Mouse (Mus musculus) stomach, embryonic 14.5 days (tissue): ENCODE data around the gene Ttc3. TPM values are rescaled to one million over a fixed set of nuclear protein-coding genes. Genes with fewer than 3 reads are reported as not detected.
"Not testable (repeated sequence)": the region's sequence is repeated elsewhere in the genome, so short reads cannot be mapped to it uniquely, and the experiment has no call there.

Experiments used
- ATAC-seq: fragments of 200-750 bp; cut with Nextera tagmentation; 2 replicates; pipeline ENCODE4 v1.8.0; 2017; ENCODE audit warnings: low read depth, moderate TSS enrichment; ENCODE audit not compliant: insufficient number of reproducible peaks, insufficient read depth, low FRiP score
- H3K27ac ChIP-seq: fragments of 300-500 bp; sonication (generic); 2 replicates; pipeline ENCODE4 v1.5.1; 2014; ENCODE audit warnings: mild to moderate bottlenecking, low read length, moderate library complexity, mixed read lengths
- H3K27me3 ChIP-seq: fragments of 300-500 bp; sonication (generic); 2 replicates; pipeline ENCODE4 v1.6.1; 2014; ENCODE audit warnings: low read length, control low read depth, mixed read lengths; ENCODE audit not compliant: control insufficient read depth, insufficient read depth
- H3K36me3 ChIP-seq: fragments of 300-500 bp; sonication (generic); 2 replicates; pipeline ENCODE4 v1.6.1; 2014; ENCODE audit warnings: mild to moderate bottlenecking, control low read depth, low read length, moderate library complexity, mixed read lengths; ENCODE audit not compliant: control insufficient read depth, insufficient read depth
- H3K4me1 ChIP-seq: fragments of 300-500 bp; sonication (generic); 2 replicates; pipeline ENCODE4 v1.6.1; 2014; ENCODE audit warnings: low read length, control low read depth, mixed read lengths; ENCODE audit not compliant: control insufficient read depth, insufficient read depth
- H3K4me2 ChIP-seq: fragments of 300-500 bp; sonication (generic); replicated peaks from 2 replicates; pipeline ENCODE4 v1.6.1; 2014; ENCODE audit warnings: low read depth, low read length, control low read depth
- H3K4me3 ChIP-seq: fragments of 300-500 bp; sonication (generic); 2 replicates; pipeline ENCODE4 v1.5.1; 2014; ENCODE audit warnings: low read depth, low read length, control low read depth
- H3K9ac ChIP-seq: fragments of 300-500 bp; sonication (generic); replicated peaks from 2 replicates; pipeline ENCODE4 v1.6.1; 2014; ENCODE audit warnings: low read depth, mild to moderate bottlenecking, control low read depth, low read length, moderate library complexity, mixed read lengths
- H3K9me3 ChIP-seq: fragments of 300-500 bp; sonication (generic); 2 replicates; pipeline ENCODE4 v1.6.1; 2016; ENCODE audit warnings: low read depth, low read length, control low read depth; ENCODE audit not compliant: control insufficient read depth
- WGBS: fragments of 180-500 bp; shearing (Covaris S2); extraction: QIAGEN DNeasy Blood & Tissue Kit; methylation state at CpG from one replicate; pipeline ENCODE4 v1.1.7; 2014; 5-methylcytosine and 5-hydroxymethylcytosine counted together
- polyA plus RNA-seq: library from polyadenylated mRNA; unstranded; fragments of >200 nt; fragmentation: Nextera tagmentation; extraction: Ambion mirVana; gene quantifications from 2 replicates; pipeline ENCODE4 v1.2.1, GENCODE M21; 2014

Ttc3 gene
- polyA plus RNA-seq, 1 experiment from 2014 or later = 308 TPM

DNA sequence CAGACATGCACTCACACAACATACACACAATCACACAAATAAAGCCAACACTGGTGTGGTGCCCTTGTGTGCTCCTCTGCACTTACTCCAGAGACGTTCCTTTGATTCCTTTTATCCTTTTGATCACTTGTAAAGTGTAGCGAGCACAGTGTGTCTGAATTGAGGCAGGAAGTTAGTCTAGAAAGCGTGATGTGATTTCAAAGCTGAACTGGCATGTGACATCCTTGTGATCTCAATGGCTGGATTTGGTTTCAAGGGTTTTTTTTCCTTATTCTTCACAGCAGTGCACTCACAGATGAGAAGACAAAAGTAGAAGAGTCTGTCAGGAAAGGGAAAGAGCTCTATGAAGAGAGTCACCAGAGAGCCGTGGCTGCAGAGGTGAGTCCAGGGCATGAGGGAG lies 83.7 kb downstream of the Ttc3 start:
- WGBS = 70% methylated on average over 4 of the region's 4 CpGs
- H3K27ac ChIP-seq = no peak overlapping the region
- H3K4me2 ChIP-seq = no peak overlapping the region

DNA sequence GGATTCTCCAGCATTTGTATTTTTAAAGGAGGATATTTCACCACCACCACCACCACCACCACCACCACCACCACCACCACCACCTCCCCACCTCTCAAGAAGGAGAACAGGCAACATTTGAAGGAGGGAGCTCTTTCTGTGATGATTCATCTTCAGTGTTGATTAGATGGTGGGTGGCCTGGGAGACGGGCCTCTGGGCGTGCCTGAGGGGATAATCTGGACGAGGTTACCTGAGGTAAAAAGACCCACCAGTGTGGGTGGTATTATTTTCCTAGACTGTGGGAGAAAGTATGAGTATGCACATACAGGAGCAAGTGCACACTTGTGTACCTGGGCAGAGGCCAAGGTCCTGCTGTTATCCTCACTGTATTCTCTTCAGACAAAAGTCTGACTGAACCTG lies 93.6 kb downstream of the Ttc3 start:
- Histone ChIP-seq H3K4me1 (no peaks in the 10 kb centered on the region), H3K27ac (no peak overlapping the region)
- WGBS = 78% methylated on average over 3 of the region's 3 CpGs

More for the DNA sequence above, 83.7 kb downstream of the Ttc3 start:
- Histone ChIP-seq H3K4me3 (no peak overlapping the region), H3K27me3 (no peaks in the 10 kb centered on the region), H3K36me3 (peaks cover 84% of the 10 kb centered on the region), H3K9ac (no peak overlapping the region), H3K9me3 (no peaks in the 10 kb centered on the region), H3K4me1 (0 out of 2 replicates have a peak, but pooled peaks cover 3% of the 10 kb centered on the region)
- ATAC-seq = no peak

GRCm38 (mm10) chr16:94465900-94466299 lies 95.5 kb downstream of the Ttc3 start:
- Histone ChIP-seq H3K4me1 (no peaks in the 10 kb centered on the region), H3K27ac (no peak overlapping the region), H3K9me3 (no peaks in the 10 kb centered on the region), H3K4me3 (no peak overlapping the region), H3K36me3 (peaks cover 92% of the 10 kb centered on the region), H3K9ac (no peak overlapping the region), H3K27me3 (no peaks in the 10 kb centered on the region), H3K4me2 (no peak overlapping the region)
- ATAC-seq = no peak
- WGBS = 84% methylated on average over 4 of the region's 4 CpGs

More for the DNA sequence above, 93.6 kb downstream of the Ttc3 start:
- no peak for ATAC-seq
- Histone ChIP-seq H3K9ac (no peak overlapping the region), H3K27me3 (no peaks in the 10 kb centered on the region), H3K4me3 (no peak overlapping the region), H3K36me3 (peaks cover 92% of the 10 kb centered on the region), H3K4me2 (no peak overlapping the region), H3K9me3 (no peaks in the 10 kb centered on the region)

DNA sequence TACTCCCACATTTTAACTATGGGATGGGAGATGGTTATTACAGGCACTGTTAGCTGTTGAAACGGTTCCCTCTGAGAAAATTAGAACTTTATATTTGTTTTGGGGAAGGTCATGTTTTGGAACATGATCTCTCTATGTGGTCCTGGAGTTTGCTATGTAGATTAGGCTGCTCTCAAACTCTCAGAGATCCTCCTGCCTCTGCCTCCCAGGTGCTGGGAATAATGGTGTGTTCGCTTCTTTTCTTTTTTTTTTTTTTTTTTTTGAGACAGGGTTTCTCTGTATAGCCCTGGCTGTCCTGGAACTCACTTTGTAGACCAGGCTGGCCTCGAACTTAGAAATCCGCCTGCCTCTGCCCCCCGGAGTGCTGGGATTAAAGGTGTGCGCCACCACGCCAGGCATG lies 95.9 kb downstream of the Ttc3 start:
- not testable (repeated sequence) for H3K4me2 ChIP-seq, ATAC-seq, H3K4me1 ChIP-seq, H3K27ac ChIP-seq, H3K27me3 ChIP-seq, H3K9me3 ChIP-seq, H3K4me3 ChIP-seq, H3K9ac ChIP-seq
- WGBS = 95% methylated on average over 7 of the region's 7 CpGs
- H3K36me3 ChIP-seq = peaks cover 88% of the 10 kb centered on the region

DNA sequence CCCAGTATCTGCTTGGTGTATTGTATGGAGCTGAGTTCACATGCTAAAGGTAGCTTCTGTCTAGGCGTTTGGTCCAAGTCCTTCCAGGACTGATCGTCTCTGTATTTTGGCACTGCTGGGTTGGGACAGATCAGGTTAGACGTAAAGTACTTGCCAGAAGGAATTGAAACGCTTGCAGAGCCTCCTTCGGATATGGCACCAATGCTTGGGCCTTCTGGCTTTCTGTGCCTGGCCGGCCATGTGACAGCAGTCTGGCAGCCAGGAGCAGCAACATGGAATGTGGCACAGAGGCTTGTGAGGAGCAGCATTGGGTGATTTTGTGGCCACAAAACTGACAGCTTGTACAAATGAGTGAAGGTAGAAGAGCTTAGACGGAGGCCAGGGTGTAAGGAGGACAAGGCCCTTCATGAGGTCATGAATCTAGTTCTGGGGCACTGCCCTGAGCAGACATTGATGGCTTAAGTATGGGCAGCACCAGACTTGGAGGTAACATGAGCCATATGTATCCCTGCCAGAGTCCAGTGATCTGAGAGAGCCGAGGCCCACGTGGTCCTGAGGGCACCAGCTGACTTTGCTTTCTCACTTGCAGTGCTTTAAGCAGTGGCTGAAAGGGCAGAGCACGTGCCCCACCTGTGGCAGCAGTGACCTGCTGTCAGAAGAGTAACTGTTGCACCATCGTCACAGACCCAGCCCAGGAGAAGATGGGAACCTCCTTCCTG lies 97.1 kb downstream of the Ttc3 start:
- H3K36me3 ChIP-seq = peaks cover 76% of the 10 kb centered on the region
- H3K4me1 ChIP-seq = no peaks in the 10 kb centered on the region
- no peak for ATAC-seq
- no peak overlapping the region for H3K4me2 ChIP-seq
- no peak overlapping the region for H3K4me3 ChIP-seq
- no peak overlapping the region for H3K9ac ChIP-seq
- WGBS = 85% methylated on average over 11 of the region's 11 CpGs
- no peaks in the 10 kb centered on the region for H3K27me3 ChIP-seq
- no peaks in the 10 kb centered on the region for H3K9me3 ChIP-seq
- no peak overlapping the region for H3K27ac ChIP-seq

DNA sequence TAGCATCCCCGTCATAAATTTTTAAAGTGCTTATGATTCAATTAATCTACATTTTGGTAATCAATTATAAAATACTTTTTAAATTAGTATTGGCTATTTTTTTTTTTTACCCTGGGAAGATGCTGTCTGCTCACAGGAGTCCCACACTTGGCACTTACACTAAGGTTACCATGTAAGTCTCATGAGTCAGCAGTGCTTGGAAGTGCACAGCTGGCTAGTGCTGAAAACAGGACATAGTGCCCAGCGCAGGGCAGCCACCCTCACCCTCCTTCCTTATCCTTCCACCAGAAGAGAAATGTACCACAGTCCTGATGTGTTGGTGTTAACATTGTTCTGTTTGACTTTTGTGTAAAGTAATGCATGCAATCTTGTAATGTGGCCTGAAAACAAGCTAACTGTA lies 98.0 kb downstream of the Ttc3 start:
- H3K36me3 ChIP-seq = peaks cover 69% of the 10 kb centered on the region

DNA sequence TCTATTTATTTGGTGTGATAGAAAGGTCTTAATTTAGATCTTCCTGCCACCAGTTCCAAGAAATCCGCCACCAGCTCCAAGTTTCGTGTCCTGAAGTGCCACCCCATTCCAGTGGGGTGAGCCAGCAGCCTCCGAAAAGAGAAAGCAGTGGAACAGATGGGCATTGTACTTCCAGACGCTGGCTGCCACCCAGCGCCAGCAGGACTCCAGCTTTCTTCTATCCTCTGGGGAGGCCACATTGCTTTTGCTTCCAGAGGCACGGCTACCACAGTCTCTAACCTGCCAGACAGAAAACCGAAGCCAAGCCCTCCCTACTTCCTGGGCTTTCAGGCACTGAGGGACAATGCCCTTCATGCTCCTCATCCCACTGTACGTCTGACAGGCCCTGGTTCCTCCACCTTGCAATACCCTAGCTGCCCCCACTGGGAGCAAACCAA lies 102.1 kb downstream of the Ttc3 start:
- Histone ChIP-seq H3K4me1 (no peaks in the 10 kb centered on the region), H3K27ac (no peak overlapping the region), H3K27me3 (no peaks in the 10 kb centered on the region), H3K4me2 (no peak overlapping the region), H3K9me3 (no peaks in the 10 kb centered on the region), H3K9ac (no peak overlapping the region), H3K4me3 (no peak overlapping the region), H3K36me3 (peaks cover 32% of the 10 kb centered on the region)
- whole genome bisulfite sequencing = 75% methylated on average over 8 of the region's 8 CpGs
- no peak for ATAC-seq

More for the DNA sequence above, 98.0 kb downstream of the Ttc3 start:
- Histone ChIP-seq H3K27ac (no peak overlapping the region), H3K9me3 (no peaks in the 10 kb centered on the region), H3K4me2 (no peak overlapping the region), H3K27me3 (no peaks in the 10 kb centered on the region), H3K4me3 (no peak overlapping the region), H3K4me1 (no peaks in the 10 kb centered on the region), H3K9ac (no peak overlapping the region)
- WGBS = 97% methylated on average over 2 of the region's 2 CpGs
- ATAC-seq = no peak

DNA sequence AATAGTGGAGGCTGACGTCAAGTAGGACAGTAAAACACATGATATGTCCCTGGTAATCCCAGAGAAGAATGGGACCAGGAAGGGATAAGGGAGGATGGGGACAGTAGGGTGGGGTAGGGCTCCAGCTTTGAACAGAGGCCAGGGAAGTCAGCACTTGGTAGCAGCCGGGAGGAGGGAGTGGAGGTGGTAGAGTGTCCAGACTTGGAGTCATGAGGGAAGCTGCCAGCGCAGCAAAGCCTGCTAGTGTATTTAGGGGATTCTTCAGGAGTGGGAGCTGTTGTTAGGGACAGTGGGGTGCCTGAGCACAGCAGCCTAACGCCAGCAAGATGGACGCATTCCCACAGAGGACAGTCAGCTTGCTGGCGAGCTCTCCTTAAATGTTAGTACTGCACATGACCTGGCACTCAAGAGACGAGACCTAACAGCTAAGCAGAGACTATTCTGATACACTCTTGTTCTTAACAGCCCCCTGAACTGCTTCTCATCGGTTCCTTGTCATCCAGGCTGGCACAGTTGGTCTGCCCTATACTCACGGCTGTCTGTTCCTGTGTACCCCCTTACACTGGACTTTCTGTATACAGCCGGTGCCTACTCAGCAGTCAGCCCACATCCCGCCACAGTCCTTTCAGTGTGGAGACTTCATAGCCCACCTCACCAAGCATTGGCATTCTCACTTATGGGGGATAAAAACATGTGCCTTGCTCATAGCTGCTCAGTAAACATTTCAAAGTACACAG lies 102.8 kb downstream of the Ttc3 start:
- Histone ChIP-seq H3K36me3 (peaks cover 25% of the 10 kb centered on the region), H3K4me3 (no peak overlapping the region), H3K9me3 (no peaks in the 10 kb centered on the region), H3K27me3 (no peaks in the 10 kb centered on the region), H3K4me2 (no peak overlapping the region), H3K27ac (no peak overlapping the region), H3K4me1 (no peaks in the 10 kb centered on the region), H3K9ac (no peak overlapping the region)
- 88% methylated on average over 11 of the region's 11 CpGs for WGBS
- no peak; the same call in 1 of the 2 replicates for ATAC-seq
